Mouse (Mus musculus) limb, embryonic 11.5 days (tissue): ENCODE measurements around the gene Cdc42ep4. TPM values are rescaled to one million over a fixed set of nuclear protein-coding genes. Genes with fewer than 3 reads are reported as not detected.

Experiments used
- ATAC-seq: fragments of 200-750 bp; cut with Nextera tagmentation; 2 replicates; pipeline ENCODE4 v1.8.0; 2017; ENCODE audit warnings: low read depth; ENCODE audit not compliant: insufficient number of reproducible peaks, low FRiP score, low TSS enrichment
- DNase-seq: peaks from one replicate; pipeline ENCODE4 v3.0.0-alpha.2; 2015; ENCODE audit warnings: low spot score
- H3K27ac ChIP-seq: fragments of 300-500 bp; sonication (generic); replicated peaks from 2 replicates; pipeline ENCODE4 v1.5.1; 2014; ENCODE audit warnings: low read depth, mild to moderate bottlenecking, low read length
- H3K27me3 ChIP-seq: fragments of 300-500 bp; sonication (generic); 2 replicates; pipeline ENCODE4 v1.6.1; 2014; ENCODE audit warnings: mild to moderate bottlenecking, low read length, mixed read lengths; ENCODE audit not compliant: control insufficient read depth, insufficient read depth
- H3K36me3 ChIP-seq: fragments of 300-500 bp; sonication (generic); 2 replicates; pipeline ENCODE4 v1.6.1; 2014; ENCODE audit warnings: mild to moderate bottlenecking, low read length, moderate library complexity, mixed read lengths; ENCODE audit not compliant: control insufficient read depth, insufficient read depth
- H3K4me1 ChIP-seq: fragments of 300-500 bp; sonication (generic); 2 replicates; pipeline ENCODE4 v1.6.1; 2014; ENCODE audit warnings: low read length, mixed read lengths; ENCODE audit not compliant: control insufficient read depth, insufficient read depth
- H3K4me2 ChIP-seq: fragments of 300-500 bp; sonication (generic); 2 replicates; pipeline ENCODE4 v1.6.1; 2014; ENCODE audit warnings: low read depth, mild to moderate bottlenecking, moderate library complexity; ENCODE audit not compliant: severe bottlenecking
- H3K4me3 ChIP-seq: fragments of 300-500 bp; sonication (generic); 2 replicates; pipeline ENCODE4 v1.5.1; 2014; ENCODE audit warnings: low read depth, low read length
- H3K9ac ChIP-seq: fragments of 300-500 bp; sonication (generic); 2 replicates; pipeline ENCODE4 v1.6.1; 2014; ENCODE audit warnings: mild to moderate bottlenecking, low read length
- H3K9me3 ChIP-seq: fragments of 300-500 bp; sonication (generic); 2 replicates; pipeline ENCODE4 v1.6.1; 2016; ENCODE audit warnings: low read length; ENCODE audit not compliant: control insufficient read depth
- WGBS: fragments of 180-500 bp; shearing (Covaris S2); extraction: QIAGEN DNeasy Blood & Tissue Kit; methylation state at CpG from one replicate; pipeline ENCODE4 v1.1.7; 2014; 5-methylcytosine and 5-hydroxymethylcytosine counted together
- polyA plus RNA-seq: library from polyadenylated mRNA; unstranded; fragments of >200 nt; fragmentation: Nextera tagmentation; extraction: Ambion mirVana; gene quantifications from 2 replicates; pipeline ENCODE4 v1.2.1, GENCODE M21; 2014

Gene Cdc42ep4
- polyA plus RNA-seq, 1 experiment from 2014 or later, result 75.4 TPM

- no peak overlapping the region for H3K4me3 ChIP-seq
- DNase-seq, result no peak
- no peak overlapping the region for H3K4me2 ChIP-seq
- peaks cover 14% of the 10 kb centered on the region for H3K4me1 ChIP-seq
- H3K27ac ChIP-seq, result no peak overlapping the region
- no peak for ATAC-seq
- H3K9ac ChIP-seq, result no peak overlapping the region
- 94% methylated on average over 12 of the region's 12 CpGs for WGBS
- no peaks in the 10 kb centered on the region for H3K36me3 ChIP-seq
- H3K27me3 ChIP-seq, result no peaks in the 10 kb centered on the region
- no peaks in the 10 kb centered on the region for H3K9me3 ChIP-seq
These were observed 4.9 kb upstream of the Cdc42ep4 start for GRCm38 (mm10) chr11:113756578-113756977.

DNA sequence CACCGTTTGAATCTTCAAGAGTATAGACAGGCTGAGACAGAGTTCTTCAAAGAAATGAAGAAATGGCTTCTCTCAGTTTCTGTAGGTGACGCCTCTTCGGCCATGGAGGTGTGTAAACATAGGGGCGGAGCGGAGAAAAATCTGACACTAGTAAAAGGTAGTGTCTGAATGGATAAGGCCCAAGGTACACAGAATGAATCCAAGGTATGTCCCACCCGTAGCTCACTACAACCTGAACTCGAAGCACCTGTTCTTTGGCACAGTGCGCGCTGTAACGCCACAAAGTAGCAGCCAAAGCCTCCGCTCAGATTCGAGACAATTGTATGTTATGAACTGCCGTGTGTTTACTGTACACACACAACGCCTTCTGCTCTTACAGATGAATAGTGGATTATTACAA, 4.2 kb upstream of the Cdc42ep4 start:
- DNase-seq (no peak), ATAC-seq (no peak)
- Histone ChIP-seq H3K9me3 (no peaks in the 10 kb centered on the region), H3K4me2 (no peak overlapping the region), H3K4me1 (peaks cover 14% of the 10 kb centered on the region), H3K4me3 (no peak overlapping the region), H3K27me3 (no peaks in the 10 kb centered on the region), H3K27ac (no peak overlapping the region), H3K9ac (no peak overlapping the region), H3K36me3 (no peaks in the 10 kb centered on the region)
- 90% methylated on average over 14 of the region's 14 CpGs for WGBS

DNA sequence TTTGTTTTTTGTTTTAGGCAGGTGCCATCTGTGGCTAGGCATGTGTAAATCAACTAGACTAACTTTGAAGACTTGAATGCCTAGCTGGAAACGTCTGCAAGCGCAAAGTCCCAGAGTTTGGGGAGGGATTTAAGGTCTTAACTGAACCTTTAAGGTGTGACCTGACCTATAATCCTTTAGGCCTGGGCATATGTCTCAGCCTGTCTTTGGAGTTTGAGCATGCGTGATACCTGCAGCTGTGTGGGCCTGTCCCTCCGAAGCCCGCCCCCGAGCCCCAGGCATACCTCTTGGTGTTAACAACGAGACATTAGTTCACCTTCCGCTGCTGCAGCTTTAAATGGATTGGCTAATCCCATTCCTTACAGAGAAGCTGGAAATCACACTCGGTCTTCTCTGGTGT, 3.2 kb upstream of the Cdc42ep4 start:
- H3K36me3 ChIP-seq, result no peaks in the 10 kb centered on the region
- H3K4me3 ChIP-seq, result no peak overlapping the region
- DNase-seq (peak; percentile 62), ATAC-seq (no peak)
- no peak overlapping the region for H3K9ac ChIP-seq
- no peaks in the 10 kb centered on the region for H3K27me3 ChIP-seq
- 19% methylated on average over 9 of the region's 9 CpGs for WGBS
- H3K4me1 ChIP-seq, result peaks cover 14% of the 10 kb centered on the region
- no peak overlapping the region for H3K4me2 ChIP-seq
- no peak overlapping the region for H3K27ac ChIP-seq
- no peaks in the 10 kb centered on the region for H3K9me3 ChIP-seq

DNA sequence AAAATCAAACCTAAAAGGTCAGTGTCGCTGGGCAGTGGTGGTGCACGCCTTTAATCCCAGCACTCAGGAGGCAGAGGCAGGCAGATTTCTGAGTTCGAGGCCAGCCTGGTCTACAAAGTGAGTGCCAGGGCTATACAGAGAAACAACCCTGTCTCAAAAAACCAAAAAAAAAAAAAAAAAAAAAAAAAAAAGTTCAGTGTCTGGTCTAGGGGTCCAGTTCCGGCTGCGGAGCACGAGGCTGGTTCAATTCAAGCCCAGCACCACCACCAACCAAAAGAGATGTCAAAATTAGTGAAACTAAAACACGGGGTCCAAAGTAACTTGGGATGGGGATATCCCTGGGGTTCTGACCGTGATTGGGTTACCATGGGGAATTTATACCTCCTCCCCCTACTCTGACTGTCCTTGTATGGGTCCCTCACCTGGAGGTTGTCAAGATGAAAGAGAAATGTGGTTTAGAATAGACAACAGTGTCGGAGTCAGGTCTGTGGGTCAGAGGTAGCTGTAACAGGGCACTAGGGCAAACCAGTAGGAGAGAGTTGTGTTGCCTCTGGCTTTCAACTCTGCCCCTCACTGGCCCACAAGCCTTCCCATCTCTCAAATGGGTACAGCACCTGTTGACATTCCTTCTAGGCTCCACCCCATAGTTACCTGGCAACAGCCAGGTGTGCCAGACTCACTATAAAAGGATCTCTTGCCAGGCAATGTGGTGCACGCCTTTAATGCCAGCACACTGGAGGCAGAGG, 1.2 kb upstream of the Cdc42ep4 start:
- Histone ChIP-seq H3K36me3 (no peaks in the 10 kb centered on the region; the same call in 1 of the 2 replicates), H3K4me3 (no peak overlapping the region), H3K4me2 (peak overlapping the region; percentile 98; the same call in 1 of the 2 replicates), H3K9ac (no peak overlapping the region), H3K9me3 (no peaks in the 10 kb centered on the region), H3K4me1 (peaks cover 25% of the 10 kb centered on the region), H3K27me3 (no peaks in the 10 kb centered on the region), H3K27ac (no peak overlapping the region)
- WGBS, result 95% methylated on average over 10 of the region's 10 CpGs
- DNase-seq (no peak), ATAC-seq (no peak)

DNA sequence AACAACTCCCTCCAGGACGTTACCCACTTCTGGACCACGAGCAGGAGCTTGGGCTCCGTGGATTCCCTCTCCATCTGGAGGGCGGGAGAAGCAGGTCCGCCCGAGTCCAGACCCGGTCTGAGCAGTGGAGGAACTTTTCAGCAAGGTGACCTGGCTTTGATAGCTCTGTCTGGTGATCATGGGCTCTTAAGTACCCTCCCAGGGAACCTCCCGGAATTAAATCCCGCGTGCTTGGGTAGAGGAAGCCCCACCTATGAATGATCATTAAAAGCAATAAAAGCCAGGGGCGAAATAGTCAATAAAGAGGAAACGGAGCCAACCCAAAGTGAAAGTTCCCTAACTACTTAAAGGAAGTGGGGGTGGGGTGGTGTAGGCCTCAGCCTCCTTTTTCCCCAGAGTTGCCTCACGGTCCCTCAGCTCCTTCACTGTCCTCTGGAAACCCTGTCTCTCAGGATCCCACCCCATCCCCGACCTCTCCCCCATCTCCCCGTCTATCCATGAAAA, 529 bp upstream of the Cdc42ep4 start:
- H3K27ac ChIP-seq, result peak overlapping the region; percentile 95
- H3K4me2 ChIP-seq, result peak overlapping the region; percentile 98
- H3K36me3 ChIP-seq, result no peaks in the 10 kb centered on the region; the same call in 1 of the 2 replicates
- WGBS, result 16% methylated on average over 15 of the region's 15 CpGs
- DNase-seq (no peak), ATAC-seq (no peak)
- H3K27me3 ChIP-seq, result no peaks in the 10 kb centered on the region
- H3K9ac ChIP-seq, result peak overlapping the region; percentile 83
- H3K4me1 ChIP-seq, result peaks cover 31% of the 10 kb centered on the region
- peak overlapping the region; percentile 89 for H3K4me3 ChIP-seq
- H3K9me3 ChIP-seq, result no peaks in the 10 kb centered on the region

GRCm38 (mm10) chr11:113750571-113751483, 854 bp downstream of the Cdc42ep4 start:
- Histone ChIP-seq H3K4me2 (peak overlapping the region; percentile 98), H3K27me3 (no peaks in the 10 kb centered on the region), H3K4me1 (peaks cover 35% of the 10 kb centered on the region), H3K4me3 (peak overlapping the region; percentile 89), H3K27ac (peak overlapping the region; percentile 95), H3K36me3 (no peaks in the 10 kb centered on the region; the same call in 1 of the 2 replicates), H3K9me3 (no peaks in the 10 kb centered on the region), H3K9ac (peak overlapping the region; percentile 83)
- peak; percentile 59 for ATAC-seq
- peak; percentile 91 for DNase-seq
- under 1% methylated on average over 66 of the region's 67 CpGs for WGBS

GRCm38 (mm10) chr11:113749749-113750351, 1.8 kb downstream of the Cdc42ep4 start:
- peak; percentile 80 for DNase-seq

More at GRCm38 (mm10) chr11:113749749-113750351, 1.8 kb downstream of the Cdc42ep4 start:
- H3K4me2 ChIP-seq, result peak overlapping the region; percentile 98
- WGBS, result 3% methylated on average over 9 of the region's 9 CpGs
- H3K27me3 ChIP-seq, result no peaks in the 10 kb centered on the region
- ATAC-seq, result peak; percentile 36; the same call in 1 of the 2 replicates
- peaks cover 29% of the 10 kb centered on the region for H3K4me1 ChIP-seq
- peak overlapping the region; percentile 83 for H3K9ac ChIP-seq
- H3K36me3 ChIP-seq, result no peaks in the 10 kb centered on the region; the same call in 1 of the 2 replicates
- H3K4me3 ChIP-seq, result peak overlapping the region; percentile 89
- no peaks in the 10 kb centered on the region for H3K9me3 ChIP-seq
- peak overlapping the region; percentile 95 for H3K27ac ChIP-seq
